Mouse (Mus musculus) CH12.LX (cell line): Measurements from ENCODE around the gene Hapln1. TPM values are rescaled to one million over a fixed set of nuclear protein-coding genes. Genes with fewer than 3 reads are reported as not detected.

Experiments
- DNase-seq: peaks from one replicate; pipeline ENCODE4 v3.0.0-alpha.2; 2013; ENCODE audit errors: extremely low read depth
- H3K27ac ChIP-seq: 2 replicates; pipeline ENCODE4 v1.5.1; 2012; ENCODE audit warnings: low read depth, mild to moderate bottlenecking, control low read depth, moderate library complexity; ENCODE audit not compliant: insufficient read depth
- H3K27me3 ChIP-seq: replicated peaks from 2 replicates; pipeline ENCODE3; 2012; ENCODE audit warnings: inconsistent platforms
- H3K36me3 ChIP-seq, 2 experiments: replicated peaks in 1 of 2; 2 replicates each; pipeline versions ENCODE3 to v1.6.1; 2012; ENCODE audit warnings: inconsistent platforms in 1 of 2, low read length in 1 of 2, mild to moderate bottlenecking in 1 of 2, mixed read lengths in 1 of 2, moderate library complexity in 1 of 2; ENCODE audit not compliant: control insufficient read depth in 1 of 2, insufficient read depth in 1 of 2
- H3K4me1 ChIP-seq, 2 experiments: 2 replicates each; pipeline ENCODE4 v1.6.1; 2012; ENCODE audit warnings: inconsistent platforms in 1 of 2, moderate library complexity in 1 of 2; ENCODE audit not compliant: insufficient read depth in 2 of 2, control insufficient read depth in 1 of 2
- H3K4me2 ChIP-seq: 2 replicates; pipeline ENCODE4 v1.6.1; 2012; ENCODE audit warnings: low read depth, mild to moderate bottlenecking, control low read depth; ENCODE audit not compliant: poor library complexity, insufficient read depth, severe bottlenecking
- H3K4me3 ChIP-seq, 3 experiments: fragments of 150-350 bp in 1 of 3; sonication (generic) in 1 of 3; replicated peaks in 1 of 3; 2 replicates each; pipeline versions ENCODE3 to v1.5.1; 2011 to 2012; ENCODE audit warnings: low read depth in 2 of 3, low read length in 2 of 3, mild to moderate bottlenecking in 2 of 3, moderate library complexity in 2 of 3, control low read depth in 1 of 3, improper control_type of control experiment in 1 of 3, inconsistent platforms in 1 of 3, mixed read lengths in 1 of 3; ENCODE audit not compliant: poor library complexity in 1 of 3
- H3K79me2 ChIP-seq: replicated peaks from 2 replicates; pipeline ENCODE4 v1.6.1; 2012; ENCODE audit warnings: mild to moderate bottlenecking, moderate library complexity; ENCODE audit not compliant: control insufficient read depth, poor library complexity, insufficient read depth, severe bottlenecking; ENCODE audit errors: extremely low read depth
- H3K9ac ChIP-seq: 2 replicates; pipeline ENCODE4 v1.6.1; 2012; ENCODE audit warnings: low read depth, mild to moderate bottlenecking, control low read depth, moderate library complexity; ENCODE audit not compliant: insufficient read depth
- H3K9me3 ChIP-seq: replicated peaks from 2 replicates; pipeline ENCODE3; 2012; ENCODE audit warnings: low read length, inconsistent platforms, mixed read lengths
- CHD2 ChIP-seq: IDR thresholded peaks from 2 replicates; pipeline ENCODE4 v1.6.1; 2011; ENCODE audit warnings: low read length, improper control_type of control experiment
- CTCF ChIP-seq, 2 experiments: IDR thresholded peaks in 1 of 2; conservative IDR thresholded peaks in 1 of 2; 2 replicates each; pipeline ENCODE4 v1.5.1; 2011 to 2012; ENCODE audit warnings: low read depth in 2 of 2, low read length in 2 of 2, improper control_type of control experiment in 1 of 2, inconsistent platforms in 1 of 2, mild to moderate bottlenecking in 1 of 2, moderate library complexity in 1 of 2
- ELF1 ChIP-seq: IDR thresholded peaks from 2 replicates; pipeline ENCODE4 v1.6.1; 2014; ENCODE audit warnings: low read depth, mild to moderate bottlenecking, inconsistent platforms, low read length, improper control_type of control experiment
- ETS1 ChIP-seq: conservative IDR thresholded peaks from 2 replicates; pipeline ENCODE4 v1.6.1; 2012; ENCODE audit warnings: low read depth, mild to moderate bottlenecking, inconsistent platforms, low read length, improper control_type of control experiment, moderate library complexity
- GABPA ChIP-seq: IDR thresholded peaks from 2 replicates; pipeline ENCODE4 v1.6.1; 2012; ENCODE audit warnings: low read depth, low read length, improper control_type of control experiment, inconsistent platforms; ENCODE audit not compliant: insufficient replicate concordance
- JUND ChIP-seq: conservative IDR thresholded peaks from 2 replicates; pipeline ENCODE4 v1.6.1; 2011; ENCODE audit warnings: low read depth, low read length, improper control_type of control experiment
- KAT2A ChIP-seq: IDR thresholded peaks from 2 replicates; pipeline ENCODE4 v1.6.1; 2012; ENCODE audit warnings: low read length, improper control_type of control experiment, inconsistent platforms; ENCODE audit not compliant: insufficient replicate concordance
- MEF2A ChIP-seq: IDR thresholded peaks from 2 replicates; pipeline ENCODE4 v1.6.1; 2014; ENCODE audit warnings: low read depth, mild to moderate bottlenecking, inconsistent platforms, low read length, improper control_type of control experiment, borderline replicate concordance
- MXI1 ChIP-seq: IDR thresholded peaks from 2 replicates; pipeline ENCODE4 v1.6.1; 2011; ENCODE audit warnings: mild to moderate bottlenecking, low read depth, low read length, improper control_type of control experiment
- PAX5 ChIP-seq: IDR thresholded peaks from 2 replicates; pipeline ENCODE4 v1.6.1; 2012; ENCODE audit warnings: low read length, inconsistent platforms, mixed read lengths
- POLR2A ChIP-seq: IDR thresholded peaks from 2 replicates; pipeline ENCODE4 v1.6.1; 2011; ENCODE audit warnings: low read depth, mild to moderate bottlenecking, improper control_type of control experiment, low read length
- RAD21 ChIP-seq: IDR thresholded peaks from 2 replicates; pipeline ENCODE4 v1.6.1; 2011; ENCODE audit warnings: low read depth, mild to moderate bottlenecking, low read length, improper control_type of control experiment, moderate library complexity
- RCOR1 ChIP-seq: conservative IDR thresholded peaks from 2 replicates; pipeline ENCODE4 v1.6.1; 2012; ENCODE audit warnings: low read depth, mild to moderate bottlenecking, inconsistent platforms, low read length, improper control_type of control experiment
- SIN3A ChIP-seq: IDR thresholded peaks from 2 replicates; pipeline ENCODE4 v1.6.1; 2012; ENCODE audit warnings: low read length, improper control_type of control experiment, inconsistent platforms
- SMC3 ChIP-seq: IDR thresholded peaks from 2 replicates; pipeline ENCODE4 v1.6.1; 2011; ENCODE audit warnings: low read depth, low read length, improper control_type of control experiment
- TCF12 ChIP-seq: IDR thresholded peaks from 2 replicates; pipeline ENCODE4 v1.6.1; 2014; ENCODE audit warnings: low read depth, mild to moderate bottlenecking, inconsistent platforms, low read length, improper control_type of control experiment
- UBTF ChIP-seq: IDR thresholded peaks from 2 replicates; pipeline ENCODE4 v1.6.1; 2012; ENCODE audit warnings: low read depth, mild to moderate bottlenecking, inconsistent platforms, low read length, improper control_type of control experiment, moderate library complexity
- USF1 ChIP-seq: IDR thresholded peaks from 2 replicates; pipeline ENCODE4 v1.6.1; 2014; ENCODE audit warnings: low read depth, mild to moderate bottlenecking, inconsistent platforms, low read length, improper control_type of control experiment
- ZC3H11A ChIP-seq: IDR thresholded peaks from 2 replicates; pipeline ENCODE4 v1.6.1; 2012; ENCODE audit warnings: low read depth, mild to moderate bottlenecking, inconsistent platforms, low read length, improper control_type of control experiment
- ZNF384 ChIP-seq: IDR thresholded peaks from 2 replicates; pipeline ENCODE4 v1.6.1; 2012; ENCODE audit warnings: low read depth, low read length, improper control_type of control experiment, inconsistent platforms
- dilution Hi-C: fragments of 300-500 bp; cut with MboI; formaldehyde crosslinking; loops from 2 replicates; pipeline ENCODE4 v1.14.3; 2020; ENCODE audit warnings: low sequenced_read_pairs; ENCODE audit not compliant: extremely low pct_unique_long_range_greater_than_20kb, extremely low pct_ligation_motif_present
- in situ Hi-C: fragments of 300-500 bp; cut with MboI; formaldehyde crosslinking; loops from 3 replicates; pipeline ENCODE4 v1.14.3; 2019; ENCODE audit warnings: low sequenced_read_pairs, low pct_ligation_motif_present, low pct_unique_long_range_greater_than_20kb, mixed read lengths
- polyA plus RNA-seq: library from polyadenylated mRNA; unstranded; fragments of >175 nt; gene quantifications from 2 replicates; pipeline ENCODE4 v1.2.1, GENCODE M21; 2012; ENCODE audit warnings: low read depth; ENCODE audit not compliant: insufficient read length
- total RNA-seq, 2 experiments: library from RNA; depleted of rRNA; stranded (reverse); fragments of 300-350 nt in 1 of 2; fragments of >200 nt in 1 of 2; gene quantifications; 2 replicates each; pipeline ENCODE4 v1.2.3; 2012 to 2014

Hapln1 gene
- total and polyA plus RNA-seq, 3 experiments = 0.30 to 2.6 (median 0.46) TPM

DNA sequence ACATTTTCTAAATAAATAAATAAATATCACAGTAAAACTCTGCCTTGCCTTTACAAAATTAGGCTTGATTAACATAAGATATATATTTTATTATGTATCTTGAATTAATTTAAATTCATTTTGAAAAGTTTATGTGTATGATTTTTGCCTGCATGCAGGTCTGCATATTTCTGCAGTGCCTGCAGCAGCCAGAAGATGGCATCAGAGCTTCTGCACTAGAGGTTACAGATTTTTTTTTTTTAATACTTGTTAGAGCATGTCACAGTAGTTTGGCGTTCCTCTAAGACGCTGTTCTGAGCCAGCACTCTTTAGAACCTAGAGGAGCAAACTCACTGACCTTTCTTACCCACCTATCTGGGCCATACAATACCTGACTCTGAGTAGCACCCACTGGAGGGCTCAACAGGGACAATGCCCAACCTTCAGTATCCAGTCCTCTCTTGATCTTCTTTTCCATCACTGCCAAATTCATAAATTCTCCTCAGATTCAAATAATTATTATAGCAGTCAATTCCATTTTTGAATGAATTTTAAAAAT lies 8.7 kb downstream of the Hapln1 start:
- H3K4me3 ChIP-seq = no peak overlapping the region
- peak; percentile 57 for DNase-seq
- no peak overlapping the region for H3K9ac ChIP-seq
- dilution Hi-C loops (no loop called here), in situ Hi-C loops (no loop called here)
- H3K79me2 ChIP-seq = no peaks in the 10 kb centered on the region
- H3K9me3 ChIP-seq = no peaks in the 10 kb centered on the region
- no peaks in the 10 kb centered on the region for H3K27me3 ChIP-seq
- no peaks in the 10 kb centered on the region for H3K36me3 ChIP-seq
- no peak overlapping the region for H3K27ac ChIP-seq
- peaks cover 2 to 4% of the 10 kb centered on the region in 2 experiments; a peak in 1 of 4 replicates for H3K4me1 ChIP-seq
- no peak overlapping the region; the same call in 1 of the 2 replicates for H3K4me2 ChIP-seq
- peak; percentile 98 for TF ChIP-seq ZNF384
- no peak for TF ChIP-seq POLR2A
- TF ChIP-seq CTCF (conservative IDR thresholded peaks at IDR 0.05 in 1 of 2, IDR thresholded peaks at IDR 0.05 in 1 of 2; ENCODE audit: low read depth in 2 of 2, low read length in 2 of 2) = peak; percentile 39 to 86; a peak in 3 of 4 replicates
- TF ChIP-seq SMC3 = peak; percentile 80
- no peak for TF ChIP-seq TCF12
- TF ChIP-seq RAD21 = peak; percentile 77

DNA sequence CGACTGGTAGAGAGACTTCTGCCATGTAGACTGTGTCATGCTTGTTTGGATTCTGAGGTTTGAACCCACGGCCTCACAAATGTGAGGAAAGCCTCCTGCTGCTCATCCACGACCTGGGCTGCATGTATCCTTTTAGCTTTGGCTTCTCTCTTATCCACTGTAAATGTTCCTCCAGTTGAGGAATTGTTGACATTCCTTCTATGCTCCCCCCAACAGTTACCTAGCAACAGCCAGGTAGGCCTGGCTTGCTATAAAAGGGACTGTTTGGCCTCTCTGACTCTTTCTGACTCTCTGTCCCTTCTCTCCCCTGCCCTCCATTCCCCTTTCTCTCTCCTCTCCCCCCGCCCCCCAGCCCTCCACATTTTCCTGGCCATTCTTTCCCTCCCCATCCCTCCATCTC lies 9.9 kb downstream of the Hapln1 start:
- no peak overlapping the region for H3K27ac ChIP-seq
- dilution Hi-C loops = no loop called here
- DNase-seq = no peak
- no peak overlapping the region for H3K4me3 ChIP-seq
- no peak for TF ChIP-seq USF1
- TF ChIP-seq UBTF = no peak
- TF ChIP-seq POLR2A = no peak
- no peak for TF ChIP-seq CHD2
- no peak for TF ChIP-seq MEF2A
- TF ChIP-seq ZC3H11A = no peak
- TF ChIP-seq ELF1 = no peak
- TF ChIP-seq RCOR1 = no peak
- no peak for TF ChIP-seq SIN3A
- TF ChIP-seq GABPA = no peak
- TF ChIP-seq RAD21 = no peak
- TF ChIP-seq PAX5 = no peak
- no peak for TF ChIP-seq ETS1
- TF ChIP-seq CTCF (conservative IDR thresholded peaks at IDR 0.05 in 1 of 2, IDR thresholded peaks at IDR 0.05 in 1 of 2; ENCODE audit: low read depth in 2 of 2, low read length in 2 of 2) = no peak
- no peak for TF ChIP-seq TCF12
- no peak for TF ChIP-seq JUND
- no peak for TF ChIP-seq MXI1
- no peak for TF ChIP-seq KAT2A
- in situ Hi-C loops = no loop called here
- H3K9me3 ChIP-seq = no peaks in the 10 kb centered on the region
- no peak overlapping the region for H3K9ac ChIP-seq
- no peaks in the 10 kb centered on the region for H3K36me3 ChIP-seq
- no peaks in the 10 kb centered on the region for H3K79me2 ChIP-seq
- no peak overlapping the region for H3K4me2 ChIP-seq
- no peaks in the 10 kb centered on the region for H3K27me3 ChIP-seq
- peaks cover 2 to 4% of the 10 kb centered on the region in 2 experiments; a peak in 1 of 4 replicates for H3K4me1 ChIP-seq
